17 mouse cellular contexts compared by ENCODE assay signal in the genomic region with DNA sequence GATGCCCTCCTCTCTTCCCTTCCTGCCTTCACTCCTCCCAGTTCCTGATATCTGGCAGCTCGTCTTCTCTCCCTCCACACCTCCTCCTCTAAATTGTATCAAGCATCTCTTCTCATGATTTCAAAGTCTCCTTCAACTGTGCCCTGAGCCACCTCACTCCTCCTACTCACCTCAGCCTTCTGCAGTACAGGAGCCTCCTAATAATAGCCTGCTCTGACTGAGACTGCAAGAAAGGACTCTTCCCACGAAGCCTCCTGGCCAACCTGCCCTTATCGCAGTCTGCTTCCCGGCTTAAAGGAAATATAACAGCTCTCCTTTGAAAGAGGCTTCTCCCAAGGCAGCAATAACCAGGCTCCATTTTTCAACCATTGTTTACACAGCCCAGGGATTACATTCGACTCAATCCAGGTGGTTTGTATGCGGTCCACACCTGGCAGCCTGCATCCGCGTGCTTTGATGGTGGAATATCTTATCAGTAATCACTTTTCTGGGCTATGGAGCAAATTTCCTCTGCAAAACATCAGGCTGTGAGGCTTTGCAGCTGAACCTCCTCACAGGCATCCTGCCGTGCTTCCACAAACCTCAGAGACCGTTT.
DNase-seq lines count a peak whose midpoint lies in the region; ATAC-seq and TF ChIP-seq lines count a peak whose summit lies in the region.
"Had no signal": no experiment of that assay in that cellular context is flagged by ENCODE, and none has a peak within 500 bp of the region (broad histone marks: within the 10 kb centered on the region; RNA-seq: fewer than 3 reads in every experiment).

No protein-coding gene starts in this region.

- WGBS in intestine, embryonic 14.5 days = 19% methylated on average over 10 of the region's 10 CpGs
- 14% methylated on average over 10 of the region's 10 CpGs for WGBS in intestine, postnatal 0 days

- H3K9ac ChIP-seq in intestine, embryonic 14.5 days (ENCODE audit: low read length) = no peak overlapping the region
- H3K9ac ChIP-seq in intestine, postnatal 0 days (ENCODE audit: low read depth, low read length) = no peak overlapping the region
- H3K9ac ChIP-seq: embryonic facial prominence, embryonic 13.5 days; hindbrain, embryonic 15.5 days; kidney, embryonic 15.5 days; liver, embryonic 14.5 days had no signal

- no peaks in the 10 kb centered on the region for H3K36me3 ChIP-seq in intestine, embryonic 14.5 days (ENCODE audit: control insufficient read depth, insufficient read depth, low read length)
- H3K36me3 ChIP-seq in intestine, postnatal 0 days (ENCODE audit: control insufficient read depth, insufficient read depth) = no peaks in the 10 kb centered on the region
- H3K36me3 ChIP-seq: embryonic facial prominence, embryonic 13.5 days; forebrain, embryonic 10.5 days; hindbrain, embryonic 15.5 days; kidney, embryonic 15.5 days had no signal

- TF ChIP-seq CTCF in intestine, postnatal 0 days (IDR thresholded peaks at IDR 0.05; ENCODE audit: low read depth) = no peak

- no peak for DNase-seq in intestine, embryonic 14.5 days (ENCODE audit: low spot score)
- peak; percentile 31 for DNase-seq in right cerebral cortex, adult 18-20 months
- DNase-seq in right cerebral cortex, postnatal 14 days = no peak
- peak; percentile 25 to 38 for DNase-seq in left cerebral cortex, adult 9 months (ENCODE audit: low spot score in 2 of 2)
- DNase-seq in layer of hippocampus, adult 11-12 months (ENCODE audit: low spot score) = no peak
- no peak for DNase-seq in yolk sac, embryonic 10.5 days (ENCODE audit: low spot score)
- DNase-seq: cerebellum, adult 11-12 months; cerebellum, postnatal 36 days; heart, adult 2 months; lung, postnatal 10 days; thymus, postnatal 36 days had no signal

- no peaks in the 10 kb centered on the region for H3K9me3 ChIP-seq in intestine, embryonic 14.5 days (ENCODE audit: control insufficient read depth, low read length)
- no peaks in the 10 kb centered on the region for H3K9me3 ChIP-seq in intestine, postnatal 0 days (ENCODE audit: control insufficient read depth)
- H3K9me3 ChIP-seq: embryonic facial prominence, embryonic 13.5 days; forebrain, embryonic 10.5 days; hindbrain, embryonic 15.5 days; kidney, embryonic 15.5 days had no signal

- H3K4me3 ChIP-seq in intestine, embryonic 14.5 days (ENCODE audit: low read depth, low read length) = no peak overlapping the region
- no peak overlapping the region for H3K4me3 ChIP-seq in intestine, postnatal 0 days (ENCODE audit: low read depth, low read length)
- H3K4me3 ChIP-seq: embryonic facial prominence, embryonic 13.5 days; forebrain, embryonic 10.5 days; heart, adult 2 months; hindbrain, embryonic 15.5 days; kidney, embryonic 15.5 days had no signal

- no peaks in the 10 kb centered on the region; the same call in 1 of the 2 replicates for H3K4me1 ChIP-seq in intestine, embryonic 14.5 days (replicated peaks; ENCODE audit: control insufficient read depth, insufficient read depth, low read length)
- no peaks in the 10 kb centered on the region for H3K4me1 ChIP-seq in intestine, postnatal 0 days (replicated peaks; ENCODE audit: control insufficient read depth, insufficient read depth, low read length)
- H3K4me1 ChIP-seq: forebrain, embryonic 10.5 days; kidney, embryonic 15.5 days had no signal

- no peaks in the 10 kb centered on the region for H3K27me3 ChIP-seq in intestine, embryonic 14.5 days (replicated peaks; ENCODE audit: control insufficient read depth, insufficient read depth, low read length)
- H3K27me3 ChIP-seq in intestine, postnatal 0 days (replicated peaks; ENCODE audit: control insufficient read depth, insufficient read depth, low read length) = no peaks in the 10 kb centered on the region
- H3K27me3 ChIP-seq: embryonic facial prominence, embryonic 13.5 days; hindbrain, embryonic 15.5 days; kidney, embryonic 15.5 days had no signal

- 0 out of 2 replicates have a peak, but pooled peaks have one; percentile 75 for ATAC-seq in intestine, embryonic 14.5 days (replicated peaks; ENCODE audit: low FRiP score, low TSS enrichment, low read depth)
- no peak for ATAC-seq in intestine, postnatal 0 days

- H3K4me2 ChIP-seq in intestine, embryonic 14.5 days (ENCODE audit: low read length) = no peak overlapping the region
- no peak overlapping the region for H3K4me2 ChIP-seq in intestine, postnatal 0 days (replicated peaks; ENCODE audit: low read depth)
- H3K4me2 ChIP-seq: embryonic facial prominence, embryonic 13.5 days; hindbrain, embryonic 15.5 days; kidney, embryonic 15.5 days had no signal

- no peak overlapping the region for H3K27ac ChIP-seq in intestine, embryonic 14.5 days (ENCODE audit: low read depth)
- H3K27ac ChIP-seq in intestine, postnatal 0 days (ENCODE audit: low read depth, low read length) = no peak overlapping the region
- H3K27ac ChIP-seq: embryonic facial prominence, embryonic 13.5 days; forebrain, embryonic 10.5 days; heart, adult 2 months; hindbrain, embryonic 15.5 days; kidney, embryonic 15.5 days; liver, embryonic 14.5 days had no signal

Comparison
In these comparisons a context has a peak if more than half of its experiments do, and no peak if none do; other contexts are left out.
1. DNase-seq: peak in right cerebral cortex, adult 18-20 months (single experiment) and left cerebral cortex, adult 9 months (2 of 2); none in intestine, embryonic 14.5 days (single experiment), right cerebral cortex, postnatal 14 days (single experiment), layer of hippocampus, adult 11-12 months (single experiment) and yolk sac, embryonic 10.5 days (single experiment).